Comparison of ENCODE assay signal across 19 mouse cellular contexts in the genomic region with DNA sequence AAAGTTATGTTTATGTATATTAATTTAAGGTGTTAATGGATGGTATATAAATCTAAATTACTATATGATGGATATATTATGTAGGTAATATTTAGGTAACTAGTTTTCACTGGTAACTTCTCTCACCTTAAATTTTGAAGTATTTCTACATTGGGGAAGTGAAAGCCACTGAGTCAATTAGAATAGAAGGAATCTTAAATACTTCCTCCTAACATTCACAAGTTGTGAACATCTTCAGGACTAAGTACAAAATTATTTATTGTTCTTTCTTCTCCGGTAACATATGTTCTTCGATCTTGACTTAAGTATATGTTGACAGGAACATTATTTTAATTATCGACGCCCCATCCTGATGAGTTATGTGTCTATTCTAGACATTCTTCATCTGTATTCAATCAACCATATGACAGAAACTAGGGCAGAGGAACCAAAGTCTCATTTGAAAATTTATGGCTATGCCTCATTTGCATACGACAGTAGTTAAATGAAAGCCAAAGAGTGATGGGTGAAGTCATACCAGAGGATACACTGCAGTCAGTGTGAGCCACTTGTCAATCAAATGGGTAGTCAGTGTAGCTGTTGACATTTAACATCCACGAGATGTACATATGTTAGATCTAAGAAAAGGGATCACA.
DNase-seq lines count a peak whose midpoint lies in the region; ATAC-seq and TF ChIP-seq lines count a peak whose summit lies in the region.
"Had no signal": no experiment of that assay in that cellular context is flagged by ENCODE, and none has a peak within 500 bp of the region (broad histone marks: within the 10 kb centered on the region; RNA-seq: fewer than 3 reads in every experiment).

No protein-coding gene starts in this region.

- no peak for TF ChIP-seq CTCF in forebrain, postnatal 0 days (IDR thresholded peaks at IDR 0.05; ENCODE audit: low read depth)
- no peak for TF ChIP-seq CTCF in brain, embryonic 14.5 days (IDR thresholded peaks at IDR 0.05; ENCODE audit: borderline replicate concordance, extremely low read depth, insufficient read depth, insufficient read length)

- no peaks in the 10 kb centered on the region for H3K9me3 ChIP-seq in forebrain, postnatal 0 days (ENCODE audit: low read length)
- H3K9me3 ChIP-seq in forebrain, embryonic 16.5 days (ENCODE audit: control insufficient read depth, low read length): no peaks in the 10 kb centered on the region
- no peaks in the 10 kb centered on the region for H3K9me3 ChIP-seq in midbrain, embryonic 10.5 days (replicated peaks)
- H3K9me3 ChIP-seq: embryonic facial prominence, embryonic 10.5 days; heart, embryonic 12.5 days; hindbrain, embryonic 10.5 days had no signal

- peaks cover 9% of the 10 kb centered on the region; the same call in 1 of the 2 replicates for H3K36me3 ChIP-seq in forebrain, postnatal 0 days (ENCODE audit: insufficient read depth)
- peaks cover 6% of the 10 kb centered on the region; the same call in 1 of the 2 replicates for H3K36me3 ChIP-seq in forebrain, embryonic 16.5 days (ENCODE audit: control insufficient read depth, insufficient read depth)
- peaks cover 63% of the 10 kb centered on the region for H3K36me3 ChIP-seq in midbrain, embryonic 10.5 days

- ATAC-seq in forebrain, postnatal 0 days: peak; percentile 66
- ATAC-seq in forebrain, embryonic 16.5 days: no peak
- ATAC-seq in monocyte, adult 5-6 weeks (replicated peaks; ENCODE audit: insufficient number of reproducible peaks, low FRiP score, low TSS enrichment, poor library complexity, severe bottlenecking): peak; percentile 48
- ATAC-seq: CD4-positive, CD25-positive, alpha-beta regulatory T cell, adult 4 months; hindbrain, embryonic 16.5 days; inflammation-experienced regulatory T-cells, adult 6 months; intestine, postnatal 0 days had no signal

- no peak overlapping the region for H3K9ac ChIP-seq in forebrain, postnatal 0 days
- no peak overlapping the region for H3K9ac ChIP-seq in forebrain, embryonic 16.5 days (replicated peaks; ENCODE audit: low read depth, low read length)
- H3K9ac ChIP-seq: heart, embryonic 12.5 days had no signal

- intact Hi-C loops in left cerebral cortex, postnatal 25 days (cut with DNase I): no loop called here

- TF ChIP-seq POLR2A in brain, embryonic 14.5 days (IDR thresholded peaks at IDR 0.05; ENCODE audit: borderline replicate concordance, extremely low read depth, insufficient read depth, insufficient read length, poor library complexity, severe bottlenecking): no peak

- WGBS in forebrain, postnatal 0 days: 69% methylated on average over 6 of the region's 6 CpGs
- WGBS in forebrain, embryonic 16.5 days: 68% methylated on average over 6 of the region's 6 CpGs
- 94% methylated on average over 6 of the region's 6 CpGs for WGBS in midbrain, embryonic 10.5 days

- H3K27ac ChIP-seq in forebrain, postnatal 0 days (ENCODE audit: low read depth, low read length): no peak overlapping the region
- H3K27ac ChIP-seq in forebrain, embryonic 16.5 days (ENCODE audit: low read length): no peak overlapping the region
- H3K27ac ChIP-seq in midbrain, embryonic 10.5 days (replicated peaks): no peak overlapping the region
- H3K27ac ChIP-seq: embryonic facial prominence, embryonic 10.5 days; hindbrain, embryonic 10.5 days had no signal

- H3K27me3 ChIP-seq in forebrain, postnatal 0 days (ENCODE audit: insufficient read depth, low read length): no peaks in the 10 kb centered on the region
- no peaks in the 10 kb centered on the region for H3K27me3 ChIP-seq in forebrain, embryonic 16.5 days (replicated peaks; ENCODE audit: control insufficient read depth, insufficient read depth, low read length)
- H3K27me3 ChIP-seq in midbrain, embryonic 10.5 days (ENCODE audit: low read depth, poor library complexity, severe bottlenecking): no peaks in the 10 kb centered on the region
- H3K27me3 ChIP-seq: heart, embryonic 12.5 days had no signal

- no peak for DNase-seq in forebrain, postnatal 0 days
- DNase-seq in B cell, adult 2 months: peak; percentile 43 to 48
- DNase-seq in brain, embryonic 14.5 days (ENCODE audit: low read depth): peak; percentile 45
- no peak for DNase-seq in midbrain, embryonic 10.5 days (ENCODE audit: low spot score)
- DNase-seq in left cerebral cortex, postnatal 25 days (ENCODE audit: low spot score in 2 of 2): no peak
- DNase-seq in adrenal gland, adult (ENCODE audit: inconsistent age in 2 of 2, low spot score in 1 of 2): no peak
- DNase-seq: adrenal gland, postnatal 14 days; cerebellum, adult 2 months; cerebellum, postnatal 10 days; gastrocnemius, postnatal 10 days had no signal

- H3K4me3 ChIP-seq in forebrain, postnatal 0 days (ENCODE audit: low read depth, low read length): no peak overlapping the region
- H3K4me3 ChIP-seq in forebrain, embryonic 16.5 days (replicated peaks; ENCODE audit: low read length): no peak overlapping the region
- no peak overlapping the region for H3K4me3 ChIP-seq in midbrain, embryonic 10.5 days
- H3K4me3 ChIP-seq: embryonic facial prominence, embryonic 10.5 days; heart, embryonic 12.5 days; hindbrain, embryonic 10.5 days had no signal

- H3K4me1 ChIP-seq in forebrain, postnatal 0 days (ENCODE audit: insufficient read depth): no peaks in the 10 kb centered on the region; the same call in 1 of the 2 replicates
- peaks cover 12% of the 10 kb centered on the region for H3K4me1 ChIP-seq in forebrain, embryonic 16.5 days (replicated peaks; ENCODE audit: control insufficient read depth, insufficient read depth, low read length)
- no peaks in the 10 kb centered on the region for H3K4me1 ChIP-seq in midbrain, embryonic 10.5 days
- H3K4me1 ChIP-seq: embryonic facial prominence, embryonic 10.5 days; heart, embryonic 12.5 days; hindbrain, embryonic 10.5 days had no signal

- no peak overlapping the region for H3K4me2 ChIP-seq in forebrain, postnatal 0 days (ENCODE audit: low read depth)
- H3K4me2 ChIP-seq in forebrain, embryonic 16.5 days (ENCODE audit: low read length): no peak overlapping the region
- H3K4me2 ChIP-seq: heart, embryonic 12.5 days had no signal

Comparison
In these comparisons a context has a peak if more than half of its experiments do, and no peak if none do; other contexts are left out.
1. DNase-seq: peak in B cell, adult 2 months (2 of 2) and brain, embryonic 14.5 days (single experiment); none in forebrain, postnatal 0 days (single experiment), midbrain, embryonic 10.5 days (single experiment), left cerebral cortex, postnatal 25 days (0 of 2) and adrenal gland, adult (0 of 2).